Mouse (Mus musculus) embryonic facial prominence, embryonic 10.5 days (tissue): Measurements from ENCODE around the gene Apobec1. TPM values are rescaled to one million over a fixed set of nuclear protein-coding genes. Genes with fewer than 3 reads are reported as not detected.
"Not testable (repeated sequence)": the region's sequence is repeated elsewhere in the genome, so short reads cannot be mapped to it uniquely, and the experiment has no call there.

Experiments used
- DNase-seq: peaks from one replicate; pipeline ENCODE4 v3.0.0-alpha.2; 2017; ENCODE audit warnings: low spot score
- H3K27ac ChIP-seq: fragments of 300-500 bp; sonication (generic); replicated peaks from 2 replicates; pipeline ENCODE4 v1.5.1; 2016; ENCODE audit warnings: mild to moderate bottlenecking
- H3K27me3 ChIP-seq: fragments of 300-500 bp; sonication (generic); replicated peaks from 2 replicates; pipeline ENCODE4 v1.6.1; 2016; ENCODE audit warnings: low read depth, mild to moderate bottlenecking; ENCODE audit not compliant: poor library complexity, severe bottlenecking
- H3K36me3 ChIP-seq: fragments of 300-500 bp; sonication (generic); replicated peaks from 2 replicates; pipeline ENCODE4 v1.6.1; 2016; ENCODE audit warnings: mild to moderate bottlenecking, moderate library complexity
- H3K4me1 ChIP-seq: fragments of 300-500 bp; sonication (generic); 2 replicates; pipeline ENCODE4 v1.6.1; 2016
- H3K4me3 ChIP-seq: fragments of 300-500 bp; sonication (generic); 2 replicates; pipeline ENCODE4 v1.5.1; 2016; ENCODE audit warnings: mild to moderate bottlenecking, moderate library complexity
- H3K9me3 ChIP-seq: fragments of 300-500 bp; sonication (generic); 2 replicates; pipeline ENCODE4 v1.6.1; 2016; ENCODE audit warnings: mild to moderate bottlenecking
- whole genome bisulfite sequencing: fragments of 180-500 bp; shearing (Covaris S2); methylation state at CpG from one replicate; pipeline ENCODE4 v1.1.7; 2016; 5-methylcytosine and 5-hydroxymethylcytosine counted together
- polyA plus RNA-seq: library from polyadenylated mRNA; unstranded; fragments of >200 nt; fragmentation: Nextera tagmentation; extraction: Ambion mirVana; gene quantifications from 2 replicates; pipeline ENCODE4 v1.2.1, GENCODE M21; 2016

Apobec1 gene
- polyA plus RNA-seq, 1 experiment from 2014 or later: 0.96 TPM

- H3K4me1 ChIP-seq: no peaks in the 10 kb centered on the region
These were observed 56.9 kb downstream of the Apobec1 start for GRCm38 (mm10) chr6:122545289-122545882.

GRCm38 (mm10) chr6:122544672-122545071 is 57.6 kb downstream of the Apobec1 start:
- H3K36me3 ChIP-seq: no peaks in the 10 kb centered on the region
- no peaks in the 10 kb centered on the region for H3K27me3 ChIP-seq
- H3K4me1 ChIP-seq: no peaks in the 10 kb centered on the region
- H3K9me3 ChIP-seq: no peaks in the 10 kb centered on the region
- no peak overlapping the region for H3K4me3 ChIP-seq
- no peak overlapping the region for H3K27ac ChIP-seq
- WGBS: 88% methylated on average over 1 of the region's 1 CpGs
- DNase-seq: no peak

More at GRCm38 (mm10) chr6:122545289-122545882, 56.9 kb downstream of the Apobec1 start:
- H3K36me3 ChIP-seq: no peaks in the 10 kb centered on the region
- WGBS: 76% methylated on average over 9 of the region's 9 CpGs
- H3K9me3 ChIP-seq: no peaks in the 10 kb centered on the region
- H3K27ac ChIP-seq: no peak overlapping the region
- DNase-seq: no peak
- no peaks in the 10 kb centered on the region for H3K27me3 ChIP-seq
- H3K4me3 ChIP-seq: no peak overlapping the region

GRCm38 (mm10) chr6:122543574-122543973 is 58.7 kb downstream of the Apobec1 start:
- H3K27ac ChIP-seq: no peak overlapping the region
- no peaks in the 10 kb centered on the region for H3K27me3 ChIP-seq
- H3K4me1 ChIP-seq: no peaks in the 10 kb centered on the region
- H3K9me3 ChIP-seq: no peaks in the 10 kb centered on the region
- WGBS: 82% methylated on average over 5 of the region's 5 CpGs
- no peaks in the 10 kb centered on the region for H3K36me3 ChIP-seq
- no peak overlapping the region for H3K4me3 ChIP-seq
- no peak for DNase-seq

GRCm38 (mm10) chr6:122542459-122542858 is 59.8 kb downstream of the Apobec1 start:
- H3K27me3 ChIP-seq, H3K4me1 ChIP-seq, H3K4me3 ChIP-seq, DNase-seq, H3K9me3 ChIP-seq, H3K27ac ChIP-seq, H3K36me3 ChIP-seq: not testable (repeated sequence)
- 79% methylated on average over 5 of the region's 5 CpGs for WGBS

- no peaks in the 10 kb centered on the region for H3K27me3 ChIP-seq
- WGBS: 84% methylated on average over 9 of the region's 9 CpGs
- DNase-seq: no peak
- H3K4me3 ChIP-seq: no peak overlapping the region
- H3K4me1 ChIP-seq: no peaks in the 10 kb centered on the region
- H3K9me3 ChIP-seq: no peaks in the 10 kb centered on the region
- H3K27ac ChIP-seq: no peak overlapping the region
- H3K36me3 ChIP-seq: no peaks in the 10 kb centered on the region
These were observed 62.7 kb downstream of the Apobec1 start for GRCm38 (mm10) chr6:122539564-122539963.

GRCm38 (mm10) chr6:122534032-122534431 is 68.2 kb downstream of the Apobec1 start:
- no peak for DNase-seq
- H3K27me3 ChIP-seq: no peaks in the 10 kb centered on the region
- H3K36me3 ChIP-seq: no peaks in the 10 kb centered on the region
- H3K9me3 ChIP-seq: no peaks in the 10 kb centered on the region
- H3K4me3 ChIP-seq: no peak overlapping the region
- WGBS: 31% methylated on average over 3 of the region's 3 CpGs
- H3K4me1 ChIP-seq: peaks cover 13% of the 10 kb centered on the region
- H3K27ac ChIP-seq: no peak overlapping the region

- H3K4me3 ChIP-seq: peak overlapping the region; percentile 36; the same call in 1 of the 2 replicates
- H3K36me3 ChIP-seq: no peaks in the 10 kb centered on the region
- 15% methylated on average over 4 of the region's 4 CpGs for whole genome bisulfite sequencing
- H3K27ac ChIP-seq: peak overlapping the region; percentile 68
- H3K27me3 ChIP-seq: no peaks in the 10 kb centered on the region
- peaks cover 13% of the 10 kb centered on the region for H3K4me1 ChIP-seq
- no peaks in the 10 kb centered on the region for H3K9me3 ChIP-seq
- DNase-seq: peak; percentile 33
These were observed 69.4 kb downstream of the Apobec1 start for GRCm38 (mm10) chr6:122532883-122533302.

GRCm38 (mm10) chr6:122531466-122532174 is 70.6 kb downstream of the Apobec1 start:
- Histone ChIP-seq H3K36me3 (no peaks in the 10 kb centered on the region), H3K4me1 (peaks cover 13% of the 10 kb centered on the region), H3K27me3 (no peaks in the 10 kb centered on the region), H3K27ac (peak overlapping the region; percentile 54), H3K4me3 (no peak overlapping the region), H3K9me3 (no peaks in the 10 kb centered on the region)
- DNase-seq: peak; percentile 24
- 64% methylated on average over 8 of the region's 8 CpGs for WGBS

- WGBS: 80% methylated on average over 11 of the region's 11 CpGs
- peaks cover 10% of the 10 kb centered on the region for H3K4me1 ChIP-seq
- no peaks in the 10 kb centered on the region for H3K36me3 ChIP-seq
- no peaks in the 10 kb centered on the region for H3K27me3 ChIP-seq
- DNase-seq: no peak
- no peak overlapping the region for H3K27ac ChIP-seq
- no peak overlapping the region for H3K4me3 ChIP-seq
- no peaks in the 10 kb centered on the region for H3K9me3 ChIP-seq
These were observed 74.1 kb downstream of the Apobec1 start for GRCm38 (mm10) chr6:122528136-122528535.

Other genes starting within 250 kb of the Apobec1 start
- gene Rimklb, start 103.7 kb downstream of the Apobec1 start, polyA plus RNA-seq: 35.9 and 40.3 TPM in 2 replicates
- gene Mfap5, start 96.6 kb downstream of the Apobec1 start, polyA plus RNA-seq: 0.59 and 0.62 TPM in 2 replicates
- 0.14 TPM in 1 of 2 replicates, not detected in the other for gene Aicda, start 48.6 kb downstream of the Apobec1 start, polyA plus RNA-seq
- gene Gdf3, start 7.6 kb upstream of the Apobec1 start, polyA plus RNA-seq: 0.06 TPM in 1 of 2 replicates, not detected in the other
- gene Dppa3, start 24.0 kb upstream of the Apobec1 start, polyA plus RNA-seq: not detected in 2 replicates
- gene Nanog, start 105.0 kb upstream of the Apobec1 start, polyA plus RNA-seq: 0.26 TPM in 1 of 2 replicates, not detected in the other
- gene Slc2a3, start 199.2 kb upstream of the Apobec1 start, polyA plus RNA-seq: 55.4 and 68.4 TPM in 2 replicates
- gene Foxj2, start 217.5 kb upstream of the Apobec1 start, polyA plus RNA-seq: 2.9 and 3.0 TPM in 2 replicates